ENCODE assay signal across 24 mouse cellular contexts in genomic region chr11:17359698-17360254, GRCm38 (mm10).
A peak's percentile ranks its signal among the peaks of the same experiment; 100 is the strongest.
DNase-seq lines count a peak whose midpoint lies in the region; ATAC-seq and TF ChIP-seq lines count a peak whose summit lies in the region.
"Had no signal": no experiment of that assay in that cellular context is flagged by ENCODE, and none has a peak within 500 bp of the region (broad histone marks: within the 10 kb centered on the region; RNA-seq: fewer than 3 reads in every experiment).

No protein-coding gene starts in this region.

- no peak overlapping the region for H3K27ac ChIP-seq in forebrain, embryonic 11.5 days (ENCODE audit: low read depth, low read length)
- H3K27ac ChIP-seq in forebrain, embryonic 15.5 days (replicated peaks) = no peak overlapping the region
- H3K27ac ChIP-seq in midbrain, embryonic 11.5 days (ENCODE audit: low read depth, low read length) = no peak overlapping the region
- no peak overlapping the region for H3K27ac ChIP-seq in midbrain, postnatal 0 days (ENCODE audit: low read depth, low read length)
- H3K27ac ChIP-seq: forebrain, embryonic 12.5 days; gastrocnemius, adult 2 months; hindbrain, embryonic 14.5 days; hindbrain, postnatal 0 days had no signal

- H3K4me1 ChIP-seq in forebrain, embryonic 11.5 days (replicated peaks; ENCODE audit: control insufficient read depth, insufficient read depth, low read length) = no peaks in the 10 kb centered on the region
- no peaks in the 10 kb centered on the region for H3K4me1 ChIP-seq in forebrain, embryonic 15.5 days
- H3K4me1 ChIP-seq in midbrain, embryonic 11.5 days (ENCODE audit: control insufficient read depth, insufficient read depth, low read length) = peaks cover 6% of the 10 kb centered on the region; the same call in 1 of the 2 replicates
- H3K4me1 ChIP-seq in midbrain, postnatal 0 days (ENCODE audit: insufficient read depth, low read length) = no peaks in the 10 kb centered on the region

- H3K9me3 ChIP-seq in forebrain, embryonic 11.5 days (ENCODE audit: control insufficient read depth, low read length) = no peaks in the 10 kb centered on the region
- no peaks in the 10 kb centered on the region for H3K9me3 ChIP-seq in forebrain, embryonic 15.5 days
- no peaks in the 10 kb centered on the region for H3K9me3 ChIP-seq in midbrain, embryonic 11.5 days (ENCODE audit: control insufficient read depth, low read length)
- no peaks in the 10 kb centered on the region for H3K9me3 ChIP-seq in midbrain, postnatal 0 days (ENCODE audit: low read length)
- H3K9me3 ChIP-seq: forebrain, embryonic 12.5 days had no signal

- no peak overlapping the region for H3K9ac ChIP-seq in forebrain, embryonic 11.5 days (ENCODE audit: low read length)
- H3K9ac ChIP-seq in forebrain, embryonic 15.5 days (replicated peaks) = no peak overlapping the region
- no peak overlapping the region for H3K9ac ChIP-seq in midbrain, embryonic 11.5 days (ENCODE audit: low read length)
- H3K9ac ChIP-seq in midbrain, postnatal 0 days (replicated peaks; ENCODE audit: low read length, poor library complexity, severe bottlenecking) = no peak overlapping the region
- H3K9ac ChIP-seq: forebrain, embryonic 12.5 days; forebrain, postnatal 0 days; hindbrain, embryonic 14.5 days had no signal

- ATAC-seq in forebrain, embryonic 11.5 days (replicated peaks; ENCODE audit: low FRiP score) = 0 out of 2 replicates have a peak, but pooled peaks have one; percentile 18
- no peak for ATAC-seq in forebrain, embryonic 15.5 days (replicated peaks)
- peak; percentile 83 for ATAC-seq in midbrain, embryonic 11.5 days (ENCODE audit: low FRiP score)
- no peak for ATAC-seq in midbrain, postnatal 0 days (ENCODE audit: low FRiP score)
- ATAC-seq: activated CD4-positive, CD25-positive, alpha-beta regulatory T cell, adult 4 months; forebrain, postnatal 0 days; hindbrain, postnatal 0 days; inflammation-experienced regulatory T-cells, adult 6 months had no signal

- no peaks in the 10 kb centered on the region for H3K27me3 ChIP-seq in forebrain, embryonic 11.5 days (ENCODE audit: control insufficient read depth, insufficient read depth, low read length)
- H3K27me3 ChIP-seq in forebrain, embryonic 15.5 days = no peaks in the 10 kb centered on the region
- H3K27me3 ChIP-seq in midbrain, embryonic 11.5 days (ENCODE audit: control insufficient read depth, insufficient read depth, low read length) = no peaks in the 10 kb centered on the region
- no peaks in the 10 kb centered on the region for H3K27me3 ChIP-seq in midbrain, postnatal 0 days (ENCODE audit: insufficient read depth, low read length)
- H3K27me3 ChIP-seq: forebrain, embryonic 12.5 days had no signal

- 57% methylated on average over 1 of the region's 1 CpGs for WGBS in forebrain, embryonic 11.5 days
- 69% methylated on average over 1 of the region's 1 CpGs for WGBS in forebrain, embryonic 15.5 days
- WGBS in midbrain, embryonic 11.5 days = 46% methylated on average over 1 of the region's 1 CpGs
- 46% methylated on average over 1 of the region's 1 CpGs for WGBS in midbrain, postnatal 0 days

- H3K4me2 ChIP-seq in forebrain, embryonic 11.5 days (ENCODE audit: low read depth, low read length, severe bottlenecking) = no peak overlapping the region
- H3K4me2 ChIP-seq in forebrain, embryonic 15.5 days (replicated peaks) = no peak overlapping the region
- no peak overlapping the region for H3K4me2 ChIP-seq in midbrain, embryonic 11.5 days
- no peak overlapping the region for H3K4me2 ChIP-seq in midbrain, postnatal 0 days (ENCODE audit: low read depth, low read length, poor library complexity, severe bottlenecking)
- H3K4me2 ChIP-seq: forebrain, embryonic 12.5 days; heart, embryonic 11.5 days; hindbrain, embryonic 14.5 days had no signal

- no peak for TF ChIP-seq CTCF in midbrain, postnatal 0 days (IDR thresholded peaks at IDR 0.05)

- peak; percentile 25 for DNase-seq in embryo, embryonic 10 days (ENCODE audit: low spot score)
- no peak for DNase-seq in embryo, embryonic 10.5 days (ENCODE audit: low spot score)
- no peak for DNase-seq in forebrain, embryonic 11.5 days (ENCODE audit: low spot score)
- DNase-seq in midbrain, embryonic 11.5 days (ENCODE audit: low spot score, missing footprints) = peak; percentile 84
- no peak for DNase-seq in midbrain, postnatal 0 days (ENCODE audit: low spot score)
- peak; percentile 8 for DNase-seq in retina, embryonic 14.5 days (ENCODE audit: low spot score)
- DNase-seq in retina, postnatal 1 day = no peak
- DNase-seq: adrenal gland, adult 8-10 months; adrenal gland, postnatal 25 days; cerebellum, adult 11-12 months; cerebellum, adult 8-10 months; cerebellum, postnatal 10 days; cerebellum, postnatal 36 days; forebrain, postnatal 0 days; gastrocnemius, adult 2 months; gastrocnemius, postnatal 14 days; heart, adult 11 months had no signal

- H3K36me3 ChIP-seq in forebrain, embryonic 11.5 days (ENCODE audit: control insufficient read depth, insufficient read depth, low read length) = no peaks in the 10 kb centered on the region
- no peaks in the 10 kb centered on the region for H3K36me3 ChIP-seq in forebrain, embryonic 15.5 days
- no peaks in the 10 kb centered on the region for H3K36me3 ChIP-seq in midbrain, embryonic 11.5 days (ENCODE audit: control insufficient read depth, insufficient read depth, low read length)
- H3K36me3 ChIP-seq in midbrain, postnatal 0 days (ENCODE audit: insufficient read depth, low read length) = no peaks in the 10 kb centered on the region
- H3K36me3 ChIP-seq: forebrain, embryonic 12.5 days had no signal

- H3K4me3 ChIP-seq in forebrain, embryonic 11.5 days (ENCODE audit: low read depth, low read length) = no peak overlapping the region
- no peak overlapping the region for H3K4me3 ChIP-seq in forebrain, embryonic 15.5 days
- no peak overlapping the region for H3K4me3 ChIP-seq in midbrain, embryonic 11.5 days (ENCODE audit: low read depth, low read length)
- H3K4me3 ChIP-seq in midbrain, postnatal 0 days (ENCODE audit: low read depth, low read length) = no peak overlapping the region
- H3K4me3 ChIP-seq: forebrain, embryonic 12.5 days; gastrocnemius, adult 2 months had no signal

Comparison
In these comparisons a context has a peak if more than half of its experiments do, and no peak if none do; other contexts are left out.
1. DNase-seq: peak in embryo, embryonic 10 days (single experiment), midbrain, embryonic 11.5 days (single experiment) and retina, embryonic 14.5 days (single experiment); none in embryo, embryonic 10.5 days (single experiment), forebrain, embryonic 11.5 days (single experiment), midbrain, postnatal 0 days (single experiment) and retina, postnatal 1 day (single experiment).
2. ATAC-seq: peak in forebrain, embryonic 11.5 days (single experiment) and midbrain, embryonic 11.5 days (single experiment); none in forebrain, embryonic 15.5 days (single experiment) and midbrain, postnatal 0 days (single experiment).